ENCODE assay signal across 8 mouse cellular contexts in genomic region chr14:46821873-46822716, GRCm38 (mm10). TPM values are rescaled to one million over a fixed set of nuclear protein-coding genes. Genes with fewer than 3 reads are reported as not detected.
A peak's percentile ranks its signal among the peaks of the same experiment; 100 is the strongest.
DNase-seq lines count a peak whose midpoint lies in the region; ATAC-seq and TF ChIP-seq lines count a peak whose summit lies in the region.

Gene Gmfb (minus strand): TSS chr14:46822242.

- peak; percentile 55 for TF ChIP-seq CTCF in lung, postnatal 0 days (IDR thresholded peaks at IDR 0.05)

- peak; percentile 95 to 96 for ATAC-seq in hematopoietic stem cell, adult 5-6 weeks (replicated peaks in 1 of 2; ENCODE audit: insufficient read depth in 1 of 2, low FRiP score in 2 of 2, low TSS enrichment in 1 of 2, low read depth in 1 of 2, poor library complexity in 2 of 2, severe bottlenecking in 2 of 2)
- peak; percentile 99 for ATAC-seq in lung, postnatal 0 days

- no peaks in the 10 kb centered on the region for H3K27me3 ChIP-seq in lung, postnatal 0 days (replicated peaks; ENCODE audit: insufficient read depth, low read length)

- peak within 1 kb of the TSS; percentile 89 for H3K9ac ChIP-seq in lung, postnatal 0 days (replicated peaks; ENCODE audit: low read depth)

- peak; percentile 77 for DNase-seq in MEL-GATA-1-ER (ENCODE audit: extremely low read depth, low read depth)
- DNase-seq in cerebellum, adult 8-10 months: peak; percentile 96
- DNase-seq in forelimb bud, embryonic 11.5 days (ENCODE audit: low read depth, low spot score): peak; percentile 87
- DNase-seq in layer of hippocampus, adult 9-11 months: peak; percentile 96
- DNase-seq in lung, postnatal 0 days (ENCODE audit: low spot score): peak; percentile 96
- peak; percentile 95 for DNase-seq in ovary, postnatal 14 days (ENCODE audit: low spot score)
- DNase-seq in thymus, postnatal 14 days: peak; percentile 96

- peaks cover under 1% of the 10 kb centered on the region; the same call in 1 of the 2 replicates for H3K36me3 ChIP-seq in lung, postnatal 0 days (ENCODE audit: insufficient read depth, low read length)

- TF ChIP-seq EP300 in lung, postnatal 0 days (IDR thresholded peaks at IDR 0.05): peak; percentile 68; the same call in 1 of the 2 replicates

- H3K27ac ChIP-seq in lung, postnatal 0 days (ENCODE audit: low read length): peak within 1 kb of the TSS; percentile 97

- H3K9me3 ChIP-seq in lung, postnatal 0 days (ENCODE audit: low read length): no peaks in the 10 kb centered on the region

- WGBS in lung, postnatal 0 days: 2% methylated on average over 64 of the region's 65 CpGs

- peak within 1 kb of the TSS; percentile 72 for H3K4me2 ChIP-seq in lung, postnatal 0 days (replicated peaks; ENCODE audit: low read depth, low read length)

- peaks cover 4% of the 10 kb centered on the region; the same call in 1 of the 2 replicates for H3K4me1 ChIP-seq in lung, postnatal 0 days (ENCODE audit: insufficient read depth, low read depth, low read length)

- H3K4me3 ChIP-seq in lung, postnatal 0 days (ENCODE audit: low read depth, low read length): peak within 1 kb of the TSS; percentile 94

RNA-seq across cellular contexts. Expression of gene Gmfb, which starts in this region (rescaled TPM):
- 91.8 and 104 TPM in 2 replicates for total RNA-seq in hematopoietic stem cell, adult 5-6 weeks (2017)
- 42.1 and 47.8 TPM in 2 replicates for polyA plus RNA-seq in lung, postnatal 0 days (2015; fragmentation: Nextera tagmentation; extraction: Ambion mirVana)

Comparison
In these comparisons a context has a peak if more than half of its experiments do, and no peak if none do; other contexts are left out.
1. Peak in every context shown above with its lines: DNase-seq, ATAC-seq, H3K4me3 ChIP-seq and H3K27ac ChIP-seq.